Mouse (Mus musculus) ES-E14 (cell line): ENCODE measurements around the gene Cc2d2a. TPM values are rescaled to one million over a fixed set of nuclear protein-coding genes. Genes with fewer than 3 reads are reported as not detected.

ENCODE experiments used
- DNase-seq: peaks from one replicate; pipeline ENCODE4 v3.0.0-alpha.2; 2013; ENCODE audit warnings: low read depth, low spot score
- H3K27ac ChIP-seq: 2 replicates; pipeline ENCODE4 v1.5.1; 2012; ENCODE audit warnings: low read depth, mild to moderate bottlenecking, low read length, moderate library complexity, mixed read lengths; ENCODE audit not compliant: poor library complexity, insufficient read depth, severe bottlenecking
- H3K36me3 ChIP-seq: 2 replicates; pipeline ENCODE4 v1.6.1; 2012; ENCODE audit warnings: mild to moderate bottlenecking, low read length, moderate library complexity, mixed read lengths; ENCODE audit not compliant: control insufficient read depth, poor library complexity, insufficient read depth, severe bottlenecking
- H3K4me1 ChIP-seq, 2 experiments: fragments of 150-350 bp in 1 of 2; sonication (generic) in 1 of 2; 2 replicates each; pipeline ENCODE4 v1.6.1; 2012; ENCODE audit warnings: low read length in 2 of 2, mild to moderate bottlenecking in 1 of 2, mixed read lengths in 1 of 2; ENCODE audit not compliant: control insufficient read depth in 2 of 2, insufficient read depth in 2 of 2, poor library complexity in 1 of 2
- H3K4me3 ChIP-seq, 2 experiments: fragments of 150-350 bp in 1 of 2; sonication (generic) in 1 of 2; 2 replicates each; pipeline ENCODE4 v1.5.1; 2012; ENCODE audit warnings: low read length in 2 of 2, low read depth in 1 of 2, mild to moderate bottlenecking in 1 of 2, mixed read lengths in 1 of 2; ENCODE audit not compliant: insufficient read depth in 1 of 2, poor library complexity in 1 of 2, severe bottlenecking in 1 of 2
- H3K9ac ChIP-seq: 2 replicates; pipeline ENCODE4 v1.6.1; 2012; ENCODE audit warnings: low read depth, mild to moderate bottlenecking, low read length, mixed read lengths; ENCODE audit not compliant: poor library complexity, insufficient read depth, severe bottlenecking
- H3K9me3 ChIP-seq: fragments of 150-350 bp; sonication (generic); 2 replicates; pipeline ENCODE4 v1.6.1; 2012; ENCODE audit warnings: low read depth, mild to moderate bottlenecking, low read length; ENCODE audit not compliant: control insufficient read depth, insufficient read depth
- CHD2 ChIP-seq: IDR thresholded peaks from 2 replicates; pipeline ENCODE4 v1.6.1; 2014; ENCODE audit warnings: mild to moderate bottlenecking, low read depth, low read length, inconsistent platforms
- HCFC1 ChIP-seq: IDR thresholded peaks from 2 replicates; pipeline ENCODE4 v1.6.1; 2012; ENCODE audit warnings: low read length, inconsistent platforms, borderline replicate concordance; ENCODE audit not compliant: insufficient read depth
- MAFK ChIP-seq: IDR thresholded peaks from 2 replicates; pipeline ENCODE4 v1.6.1; 2014; ENCODE audit warnings: mild to moderate bottlenecking, low read depth, low read length, inconsistent platforms; ENCODE audit not compliant: insufficient read depth
- ZC3H11A ChIP-seq: IDR thresholded peaks from 2 replicates; pipeline ENCODE4 v1.6.1; 2012; ENCODE audit warnings: low read depth, mild to moderate bottlenecking, inconsistent platforms, low read length, borderline replicate concordance
- ZNF384 ChIP-seq: IDR thresholded peaks from 2 replicates; pipeline ENCODE4 v1.6.1; 2012; ENCODE audit warnings: low read depth, low read length, inconsistent platforms
- in situ Hi-C, 2 experiments: fragments of 600-800 bp; cut with MboI; formaldehyde crosslinking; loops; one replicate each; pipeline ENCODE4 v1.15.1; 2025; ENCODE audit warnings: low sequenced_read_pairs in 2 of 2, inconsistent platforms in 1 of 2; ENCODE audit not compliant: unreplicated experiment in 2 of 2
- total RNA-seq: library from RNA; depleted of rRNA; stranded (reverse); fragments of 300-350 nt; gene quantifications from 2 replicates; pipeline ENCODE4 v1.2.3, GENCODE M21; 2012

Cc2d2a gene
- total RNA-seq, 1 experiment = 6.0 TPM

GRCm38 (mm10) chr5:43771555-43771954 lies 109.4 kb downstream of the Cc2d2a start:
- no peak overlapping the region for H3K9ac ChIP-seq
- in situ Hi-C loops = no loop called here
- peaks cover 5% of the 10 kb centered on the region; the same call in 1 of the 2 replicates for H3K36me3 ChIP-seq
- DNase-seq = no peak
- TF ChIP-seq CHD2 (no peak), ZNF384 (no peak), HCFC1 (no peak), MAFK (no peak), ZC3H11A (no peak)
- no peak overlapping the region for H3K4me3 ChIP-seq
- no peaks in the 10 kb centered on the region for H3K4me1 ChIP-seq
- H3K27ac ChIP-seq = no peak overlapping the region
- H3K9me3 ChIP-seq = no peaks in the 10 kb centered on the region

GRCm38 (mm10) chr5:43776407-43776806 lies 114.3 kb downstream of the Cc2d2a start:
- TF ChIP-seq MAFK (no peak), CHD2 (no peak), HCFC1 (no peak), ZC3H11A (no peak), ZNF384 (no peak)
- Histone ChIP-seq H3K9ac (no peak overlapping the region), H3K27ac (no peak overlapping the region), H3K9me3 (no peaks in the 10 kb centered on the region), H3K4me1 (peaks cover 2% of the 10 kb centered on the region in 2 experiments; a peak in 2 of 4 replicates), H3K36me3 (no peaks in the 10 kb centered on the region), H3K4me3 (no peak overlapping the region)
- in situ Hi-C loops = no loop called here
- DNase-seq = no peak

GRCm38 (mm10) chr5:43776993-43777392 lies 114.8 kb downstream of the Cc2d2a start:
- H3K9me3 ChIP-seq = no peaks in the 10 kb centered on the region
- H3K27ac ChIP-seq = no peak overlapping the region
- no peak overlapping the region for H3K9ac ChIP-seq
- no peaks in the 10 kb centered on the region for H3K36me3 ChIP-seq
- H3K4me1 ChIP-seq = peaks cover 2% of the 10 kb centered on the region in 2 experiments; a peak in 2 of 4 replicates
- in situ Hi-C loops = no loop called here
- no peak overlapping the region for H3K4me3 ChIP-seq
- no peak for TF ChIP-seq ZNF384
- no peak for TF ChIP-seq HCFC1
- TF ChIP-seq ZC3H11A = no peak
- TF ChIP-seq CHD2 = no peak
- TF ChIP-seq MAFK = no peak
- no peak for DNase-seq

GRCm38 (mm10) chr5:43778583-43778982 lies 116.4 kb downstream of the Cc2d2a start:
- no peaks in the 10 kb centered on the region for H3K36me3 ChIP-seq
- peaks cover 2 to 6% of the 10 kb centered on the region in 2 experiments; a peak in 2 of 4 replicates for H3K4me1 ChIP-seq
- in situ Hi-C loops = no loop called here
- no peak for DNase-seq
- H3K9ac ChIP-seq = no peak overlapping the region
- no peaks in the 10 kb centered on the region for H3K9me3 ChIP-seq
- no peak overlapping the region for H3K27ac ChIP-seq
- no peak overlapping the region for H3K4me3 ChIP-seq
- no peak for TF ChIP-seq CHD2
- TF ChIP-seq MAFK = no peak
- TF ChIP-seq HCFC1 = no peak
- TF ChIP-seq ZC3H11A = no peak
- TF ChIP-seq ZNF384 = no peak

GRCm38 (mm10) chr5:43781423-43781976 lies 119.4 kb downstream of the Cc2d2a start:
- Histone ChIP-seq H3K36me3 (no peaks in the 10 kb centered on the region), H3K4me1 (peaks cover 2 to 6% of the 10 kb centered on the region in 2 experiments; a peak in 2 of 4 replicates), H3K9ac (peak overlapping the region; percentile 95), H3K27ac (peak overlapping the region; percentile 77), H3K9me3 (no peaks in the 10 kb centered on the region), H3K4me3 (peak overlapping the region; percentile 86 to 92)
- TF ChIP-seq MAFK = no peak
- TF ChIP-seq CHD2 = no peak
- no peak for TF ChIP-seq ZC3H11A
- no peak for TF ChIP-seq HCFC1
- TF ChIP-seq ZNF384 = no peak
- in situ Hi-C loops = no loop called here
- no peak for DNase-seq
